Mouse (Mus musculus) MEL (cell line): ENCODE measurements around the gene Atp10a. TPM values are rescaled to one million over a fixed set of nuclear protein-coding genes. Genes with fewer than 3 reads are reported as not detected.

ENCODE experiments used
- DNase-seq: peaks from one replicate; pipeline ENCODE4 v3.0.0; 2011; ENCODE audit warnings: low read depth, low spot score
- H3K27ac ChIP-seq: 2 replicates; pipeline ENCODE4 v1.5.1; 2012; ENCODE audit warnings: low read depth, mild to moderate bottlenecking, control low read depth, low read length, moderate library complexity; ENCODE audit not compliant: control insufficient read depth
- H3K27me3 ChIP-seq, 2 experiments: fragments of 150-350 bp in 1 of 2; sonication (generic) in 1 of 2; 2 replicates each; pipeline ENCODE4 v1.6.1; 2012; ENCODE audit warnings: low read length in 2 of 2, mild to moderate bottlenecking in 2 of 2, improper control_type of control experiment in 1 of 2, moderate library complexity in 1 of 2; ENCODE audit not compliant: insufficient read depth in 2 of 2, control insufficient read depth in 1 of 2
- H3K36me3 ChIP-seq, 2 experiments: 2 replicates each; pipeline ENCODE4 v1.6.1; 2012 to 2014; ENCODE audit warnings: low read length in 2 of 2, improper control_type of control experiment in 1 of 2, inconsistent platforms in 1 of 2, mild to moderate bottlenecking in 1 of 2; ENCODE audit not compliant: insufficient read depth in 2 of 2, control insufficient read depth in 1 of 2
- H3K4me1 ChIP-seq, 2 experiments: fragments of 150-350 bp in 1 of 2; sonication (generic) in 1 of 2; 2 replicates each; pipeline ENCODE4 v1.6.1; 2012; ENCODE audit warnings: low read length in 2 of 2, improper control_type of control experiment in 1 of 2, mild to moderate bottlenecking in 1 of 2; ENCODE audit not compliant: insufficient read depth in 2 of 2, control insufficient read depth in 1 of 2
- H3K4me3 ChIP-seq, 2 experiments: fragments of 150-350 bp in 1 of 2; sonication (generic) in 1 of 2; 2 replicates each; pipeline ENCODE4 v1.5.1; 2012; ENCODE audit warnings: low read depth in 2 of 2, low read length in 2 of 2, mild to moderate bottlenecking in 2 of 2, moderate library complexity in 2 of 2, control low read depth in 1 of 2, improper control_type of control experiment in 1 of 2; ENCODE audit not compliant: control insufficient read depth in 1 of 2, insufficient read depth in 1 of 2
- H3K79me2 ChIP-seq: 2 replicates; pipeline ENCODE4 v1.6.1; 2012; ENCODE audit warnings: mild to moderate bottlenecking, low read length, moderate library complexity; ENCODE audit not compliant: control insufficient read depth, poor library complexity, insufficient read depth
- H3K9ac ChIP-seq: 2 replicates; pipeline ENCODE4 v1.6.1; 2012; ENCODE audit warnings: low read depth, mild to moderate bottlenecking, control low read depth, low read length, moderate library complexity; ENCODE audit not compliant: control insufficient read depth, poor library complexity, severe bottlenecking
- H3K9me3 ChIP-seq: fragments of 150-350 bp; sonication (generic); replicated peaks from 2 replicates; pipeline ENCODE4 v1.6.1; 2012; ENCODE audit warnings: mild to moderate bottlenecking, low read length, improper control_type of control experiment, moderate library complexity; ENCODE audit not compliant: insufficient read depth
- BHLHE40 ChIP-seq: IDR thresholded peaks from 2 replicates; pipeline ENCODE4 v1.6.1; 2012; ENCODE audit warnings: low read depth, mild to moderate bottlenecking, inconsistent platforms, low read length, improper control_type of control experiment, borderline replicate concordance
- CHD1 ChIP-seq: IDR thresholded peaks from 2 replicates; pipeline ENCODE4 v1.6.1; 2012; ENCODE audit warnings: low read depth, mild to moderate bottlenecking, inconsistent platforms, low read length, improper control_type of control experiment
- CHD2 ChIP-seq: IDR thresholded peaks from 2 replicates; pipeline ENCODE4 v1.6.1; 2011; ENCODE audit warnings: low read length, improper control_type of control experiment
- CTCF ChIP-seq, 3 experiments: IDR thresholded peaks in 2 of 3; conservative IDR thresholded peaks in 1 of 3; 2 replicates each; pipeline ENCODE4 v1.5.1; 2011 to 2012; ENCODE audit warnings: low read length in 3 of 3, low read depth in 2 of 3, mild to moderate bottlenecking in 2 of 3, improper control_type of control experiment in 1 of 3, inconsistent platforms in 1 of 3, mixed read lengths in 1 of 3, moderate library complexity in 1 of 3; ENCODE audit not compliant: control insufficient read depth in 1 of 3, insufficient read depth in 1 of 3, poor library complexity in 1 of 3, severe bottlenecking in 1 of 3
- E2F4 ChIP-seq: IDR thresholded peaks from 2 replicates; pipeline ENCODE4 v1.6.1; 2011; ENCODE audit warnings: low read depth, low read length, improper control_type of control experiment, borderline replicate concordance
- ETS1 ChIP-seq: IDR thresholded peaks from 2 replicates; pipeline ENCODE4 v1.6.1; 2012; ENCODE audit warnings: low read depth, mild to moderate bottlenecking, inconsistent platforms, low read length, improper control_type of control experiment, moderate library complexity
- GATA1 ChIP-seq: IDR thresholded peaks from 2 replicates; pipeline ENCODE4 v1.6.1; 2011; ENCODE audit warnings: low read depth, low read length, improper control_type of control experiment
- HCFC1 ChIP-seq: IDR thresholded peaks from 2 replicates; pipeline ENCODE4 v1.6.1; 2012; ENCODE audit warnings: low read depth, mild to moderate bottlenecking, inconsistent platforms, low read length, improper control_type of control experiment, moderate library complexity
- MAFK ChIP-seq: IDR thresholded peaks from 2 replicates; pipeline ENCODE4 v1.6.1; 2011; ENCODE audit warnings: low read depth, mild to moderate bottlenecking, low read length, improper control_type of control experiment, borderline replicate concordance
- MAX ChIP-seq: IDR thresholded peaks from 2 replicates; pipeline ENCODE4 v1.6.1; 2011; ENCODE audit warnings: low read length, improper control_type of control experiment
- MEF2A ChIP-seq: IDR thresholded peaks from 2 replicates; pipeline ENCODE4 v1.6.1; 2014; ENCODE audit warnings: low read depth, mild to moderate bottlenecking, inconsistent platforms, low read length, improper control_type of control experiment; ENCODE audit not compliant: poor library complexity, insufficient replicate concordance, severe bottlenecking; ENCODE audit errors: extremely low read depth
- MYB ChIP-seq: IDR thresholded peaks from 2 replicates; pipeline ENCODE4 v1.6.1; 2011; ENCODE audit warnings: mild to moderate bottlenecking, low read depth, low read length, improper control_type of control experiment
- MYC ChIP-seq: IDR thresholded peaks from 2 replicates; pipeline ENCODE4 v1.6.1; 2011; ENCODE audit warnings: low read depth, mild to moderate bottlenecking, low read length, improper control_type of control experiment, moderate library complexity
- NRF1 ChIP-seq: IDR thresholded peaks from 2 replicates; pipeline ENCODE4 v1.6.1; 2014; ENCODE audit warnings: low read depth, mild to moderate bottlenecking, inconsistent platforms, low read length, improper control_type of control experiment, moderate library complexity; ENCODE audit not compliant: poor library complexity, insufficient read depth, severe bottlenecking
- POLR2A ChIP-seq, 2 experiments: IDR thresholded peaks; 2 replicates each; pipeline ENCODE4 v1.6.1; 2011 to 2012; ENCODE audit warnings: low read length in 2 of 2, mild to moderate bottlenecking in 2 of 2, control low read depth in 1 of 2, improper control_type of control experiment in 1 of 2, low read depth in 1 of 2, moderate library complexity in 1 of 2; ENCODE audit not compliant: control insufficient read depth in 1 of 2, insufficient read depth in 1 of 2, poor library complexity in 1 of 2
- POLR2AphosphoS5 ChIP-seq: IDR thresholded peaks from 2 replicates; pipeline ENCODE4 v1.6.1; 2012; ENCODE audit warnings: low read depth, borderline replicate concordance, mild to moderate bottlenecking, inconsistent platforms, low read length, moderate library complexity, mixed read lengths
- RAD21 ChIP-seq: IDR thresholded peaks from 2 replicates; pipeline ENCODE4 v1.6.1; 2011; ENCODE audit warnings: mild to moderate bottlenecking, low read depth, low read length, improper control_type of control experiment
- RCOR1 ChIP-seq: IDR thresholded peaks from 2 replicates; pipeline ENCODE4 v1.6.1; 2012; ENCODE audit warnings: low read depth, mild to moderate bottlenecking, inconsistent platforms, low read length, improper control_type of control experiment
- SIN3A ChIP-seq: IDR thresholded peaks from 2 replicates; pipeline ENCODE4 v1.6.1; 2012; ENCODE audit warnings: low read length, improper control_type of control experiment, inconsistent platforms
- USF1 ChIP-seq: IDR thresholded peaks from 2 replicates; pipeline ENCODE4 v1.6.1; 2014; ENCODE audit warnings: low read depth, mild to moderate bottlenecking, inconsistent platforms, low read length, improper control_type of control experiment, moderate library complexity
- USF2 ChIP-seq, 2 experiments: IDR thresholded peaks; 2 replicates each; pipeline ENCODE4 v1.6.1; 2011 to 2012; ENCODE audit warnings: improper control_type of control experiment in 2 of 2, low read length in 2 of 2, borderline replicate concordance in 1 of 2, inconsistent platforms in 1 of 2, low read depth in 1 of 2, mild to moderate bottlenecking in 1 of 2; ENCODE audit not compliant: insufficient read depth in 1 of 2
- ZC3H11A ChIP-seq: IDR thresholded peaks from 2 replicates; pipeline ENCODE4 v1.6.1; 2012; ENCODE audit warnings: low read depth, mild to moderate bottlenecking, inconsistent platforms, low read length, improper control_type of control experiment
- ZKSCAN1 ChIP-seq: IDR thresholded peaks from 2 replicates; pipeline ENCODE4 v1.6.1; 2012; ENCODE audit warnings: low read depth, mild to moderate bottlenecking, inconsistent platforms, low read length, improper control_type of control experiment, moderate library complexity
- ZMIZ1 ChIP-seq: IDR thresholded peaks from 2 replicates; pipeline ENCODE4 v1.6.1; 2012; ENCODE audit warnings: low read depth, mild to moderate bottlenecking, inconsistent platforms, low read length, improper control_type of control experiment, moderate library complexity
- ZNF384 ChIP-seq: IDR thresholded peaks from 2 replicates; pipeline ENCODE4 v1.6.1; 2012; ENCODE audit warnings: low read depth, mild to moderate bottlenecking, inconsistent platforms, low read length, improper control_type of control experiment
- polyA plus RNA-seq, 2 experiments: library from polyadenylated mRNA; stranded (reverse) in 1 of 2; unstranded in 1 of 2; fragments of >175 nt in 1 of 2; fragments of >200 nt in 1 of 2; gene quantifications; 2 replicates each; pipeline versions ENCODE4 v1.2.1 to v1.2.4; 2012; ENCODE audit warnings: low replicate concordance in 2 of 2, low read depth in 1 of 2; ENCODE audit not compliant: insufficient read length in 2 of 2, insufficient read depth in 1 of 2, missing spikeins in 1 of 2
- total RNA-seq: library from RNA; depleted of rRNA; stranded (reverse); fragments of 300-350 nt; gene quantifications from 2 replicates; pipeline ENCODE4 v1.2.3, GENCODE M21; 2012

Atp10a gene
- total and polyA plus RNA-seq, 3 experiments: not detected

DNA sequence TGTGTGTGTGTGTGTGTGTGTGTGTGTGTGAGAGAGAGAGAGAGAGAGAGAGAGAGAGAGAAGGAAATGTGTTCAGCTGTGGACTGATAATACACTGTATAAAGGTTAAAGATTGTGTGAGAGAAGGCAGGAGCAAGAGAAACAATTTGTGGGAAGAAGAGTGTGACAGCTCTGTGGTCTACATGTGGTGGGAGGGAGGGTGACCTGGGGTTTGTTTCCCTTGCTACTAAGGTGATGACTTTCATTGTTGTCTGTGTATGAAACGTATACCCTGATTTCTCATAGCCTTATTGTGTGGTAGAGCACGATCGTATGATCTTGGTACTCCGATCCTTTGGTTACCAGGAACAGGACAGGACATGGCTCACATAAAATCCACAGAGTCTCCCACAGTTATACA is 45.3 kb downstream of the Atp10a start:
- H3K9me3 ChIP-seq: no peaks in the 10 kb centered on the region
- DNase-seq: no peak
- no peak overlapping the region for H3K4me3 ChIP-seq
- no peaks in the 10 kb centered on the region for H3K79me2 ChIP-seq
- no peaks in the 10 kb centered on the region for H3K27me3 ChIP-seq
- no peaks in the 10 kb centered on the region for H3K36me3 ChIP-seq
- no peak overlapping the region for H3K9ac ChIP-seq
- no peak overlapping the region for H3K27ac ChIP-seq
- TF ChIP-seq BHLHE40 (no peak), E2F4 (no peak), ZKSCAN1 (no peak), ETS1 (no peak), MYC (no peak), MEF2A (no peak), USF2 (IDR thresholded peaks at IDR 0.05; ENCODE audit: borderline replicate concordance in 1 of 2, insufficient read depth in 1 of 2, low read depth in 1 of 2, low read length in 2 of 2) (no peak), POLR2A (IDR thresholded peaks at IDR 0.05; ENCODE audit: control insufficient read depth in 1 of 2, insufficient read depth in 1 of 2, low read depth in 1 of 2, low read length in 2 of 2, poor library complexity in 1 of 2) (no peak), SIN3A (no peak), ZMIZ1 (no peak), CHD1 (no peak), ZC3H11A (no peak), ZNF384 (no peak), RCOR1 (no peak), MYB (no peak), RAD21 (no peak), MAFK (no peak), HCFC1 (no peak)
- H3K4me1 ChIP-seq: no peaks in the 10 kb centered on the region

DNA sequence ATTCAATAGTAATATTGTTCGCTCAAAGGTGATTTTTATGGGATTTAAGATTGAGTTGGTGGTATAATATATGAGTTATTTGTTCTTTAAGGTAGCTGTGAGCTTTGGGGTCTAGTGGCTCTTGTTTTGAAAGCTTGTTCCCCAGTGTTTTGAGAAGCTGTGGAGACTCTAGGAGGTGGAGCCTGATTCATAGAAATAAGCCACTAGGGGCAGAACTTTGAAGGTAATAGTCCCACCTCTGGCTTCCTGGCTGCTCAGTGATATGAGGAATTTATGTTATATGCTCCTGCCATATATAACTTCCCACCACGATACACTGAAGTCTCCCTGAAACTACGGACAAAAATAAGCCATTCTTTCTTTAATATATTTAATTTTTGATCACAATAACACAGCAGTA is 49.2 kb downstream of the Atp10a start:
- no peaks in the 10 kb centered on the region for H3K4me1 ChIP-seq
- no peak for TF ChIP-seq BHLHE40
- TF ChIP-seq MAX: no peak
- TF ChIP-seq USF1: no peak
- no peak for TF ChIP-seq CTCF (IDR thresholded peaks at IDR 0.05 in 2 of 3, conservative IDR thresholded peaks at IDR 0.05 in 1 of 3; ENCODE audit: control insufficient read depth in 1 of 3, insufficient read depth in 1 of 3, low read depth in 2 of 3, low read length in 3 of 3, poor library complexity in 1 of 3, severe bottlenecking in 1 of 3)
- TF ChIP-seq SIN3A: no peak
- no peak for TF ChIP-seq USF2 (IDR thresholded peaks at IDR 0.05; ENCODE audit: borderline replicate concordance in 1 of 2, insufficient read depth in 1 of 2, low read depth in 1 of 2, low read length in 2 of 2)
- TF ChIP-seq NRF1: no peak
- no peak for TF ChIP-seq CHD2
- no peak for TF ChIP-seq POLR2A (IDR thresholded peaks at IDR 0.05; ENCODE audit: control insufficient read depth in 1 of 2, insufficient read depth in 1 of 2, low read depth in 1 of 2, low read length in 2 of 2, poor library complexity in 1 of 2)
- no peak for TF ChIP-seq ZKSCAN1
- TF ChIP-seq GATA1: no peak
- TF ChIP-seq POLR2AphosphoS5: no peak
- TF ChIP-seq, all 39 proteins: peak for 0
- Histone ChIP-seq H3K27me3 (no peaks in the 10 kb centered on the region), H3K4me3 (no peak overlapping the region), H3K27ac (no peak overlapping the region), H3K9ac (no peak overlapping the region), H3K36me3 (no peaks in the 10 kb centered on the region), H3K79me2 (no peaks in the 10 kb centered on the region), H3K9me3 (no peaks in the 10 kb centered on the region)
- no peak for DNase-seq
